Mouse (Mus musculus) hindbrain, embryonic 14.5 days (tissue): Measurements from ENCODE around the gene Mical3. TPM values are rescaled to one million over a fixed set of nuclear protein-coding genes. Genes with fewer than 3 reads are reported as not detected.
A peak's percentile ranks its signal among the peaks of the same experiment; 100 is the strongest.

Experiments
- ATAC-seq: fragments of 200-750 bp; cut with Nextera tagmentation; 2 replicates; pipeline ENCODE4 v1.8.0; 2017; ENCODE audit warnings: moderate number of reproducible peaks, mild to moderate bottlenecking, moderate TSS enrichment, moderate library complexity; ENCODE audit not compliant: low FRiP score
- DNase-seq: peaks from one replicate; pipeline ENCODE4 v3.0.0-alpha.2; 2015; ENCODE audit warnings: low spot score
- H3K27ac ChIP-seq: fragments of 300-500 bp; sonication (generic); 2 replicates; pipeline ENCODE4 v1.5.1; 2014; ENCODE audit warnings: mild to moderate bottlenecking, moderate library complexity
- H3K27me3 ChIP-seq: fragments of 300-500 bp; sonication (generic); 2 replicates; pipeline ENCODE4 v1.6.1; 2014; ENCODE audit warnings: mild to moderate bottlenecking, low read length, mixed read lengths; ENCODE audit not compliant: control insufficient read depth, insufficient read depth
- H3K36me3 ChIP-seq: fragments of 300-500 bp; sonication (generic); replicated peaks from 2 replicates; pipeline ENCODE4 v1.6.1; 2014; ENCODE audit not compliant: control insufficient read depth, insufficient read depth
- H3K4me1 ChIP-seq: fragments of 300-500 bp; sonication (generic); replicated peaks from 2 replicates; pipeline ENCODE4 v1.6.1; 2014; ENCODE audit warnings: antibody characterized with exemption, low read length, mixed read lengths; ENCODE audit not compliant: control insufficient read depth, insufficient read depth
- H3K4me2 ChIP-seq: fragments of 300-500 bp; sonication (generic); replicated peaks from 2 replicates; pipeline ENCODE4 v1.6.1; 2014; ENCODE audit warnings: mild to moderate bottlenecking, moderate library complexity
- H3K4me3 ChIP-seq: fragments of 300-500 bp; sonication (generic); replicated peaks from 2 replicates; pipeline ENCODE4 v1.5.1; 2014; ENCODE audit warnings: mild to moderate bottlenecking, low read length
- H3K9ac ChIP-seq: fragments of 300-500 bp; sonication (generic); 2 replicates; pipeline ENCODE4 v1.6.1; 2014
- H3K9me3 ChIP-seq: fragments of 300-500 bp; sonication (generic); 2 replicates; pipeline ENCODE4 v1.6.1; 2016; ENCODE audit warnings: low read length; ENCODE audit not compliant: control insufficient read depth
- WGBS: fragments of 180-500 bp; shearing (Covaris S2); extraction: QIAGEN DNeasy Blood & Tissue Kit; methylation state at CpG from one replicate; pipeline ENCODE4 v1.1.7; 2014; 5-methylcytosine and 5-hydroxymethylcytosine counted together
- polyA plus RNA-seq: library from polyadenylated mRNA; unstranded; fragments of >200 nt; fragmentation: Nextera tagmentation; extraction: Ambion mirVana; gene quantifications from 2 replicates; pipeline ENCODE4 v1.2.1, GENCODE M21; 2014

The Mical3 gene
- polyA plus RNA-seq, 1 experiment from 2014 or later = 49.4 TPM

GRCm38 (mm10) chr6:121138338-121139040 is 7.7 kb upstream of the Mical3 start:
- Histone ChIP-seq H3K4me2 (no peak overlapping the region), H3K4me1 (no peaks in the 10 kb centered on the region), H3K4me3 (no peak overlapping the region), H3K27ac (no peak overlapping the region), H3K36me3 (no peaks in the 10 kb centered on the region), H3K27me3 (no peaks in the 10 kb centered on the region), H3K9me3 (no peaks in the 10 kb centered on the region), H3K9ac (no peak overlapping the region)
- ATAC-seq = no peak
- DNase-seq = no peak
- 79% methylated on average over 12 of the region's 12 CpGs for WGBS

- Histone ChIP-seq H3K27ac (no peak overlapping the region), H3K27me3 (no peaks in the 10 kb centered on the region), H3K4me3 (no peak overlapping the region), H3K36me3 (no peaks in the 10 kb centered on the region), H3K4me1 (no peaks in the 10 kb centered on the region), H3K9me3 (no peaks in the 10 kb centered on the region), H3K4me2 (no peak overlapping the region), H3K9ac (no peak overlapping the region)
- DNase-seq = no peak
- WGBS = 75% methylated on average over 6 of the region's 6 CpGs
- no peak for ATAC-seq
Observed at GRCm38 (mm10) chr6:121137222-121137621, 6.4 kb upstream of the Mical3 start.

- Histone ChIP-seq H3K4me1 (0 out of 2 replicates have a peak, but pooled peaks cover 3% of the 10 kb centered on the region), H3K4me2 (no peak overlapping the region), H3K4me3 (no peak overlapping the region), H3K36me3 (no peaks in the 10 kb centered on the region), H3K27ac (no peak overlapping the region), H3K9me3 (no peaks in the 10 kb centered on the region), H3K27me3 (no peaks in the 10 kb centered on the region), H3K9ac (no peak overlapping the region)
- DNase-seq (no peak), ATAC-seq (no peak)
- WGBS = 42% methylated on average over 5 of the region's 5 CpGs
Observed at GRCm38 (mm10) chr6:121134884-121135283, 4.1 kb upstream of the Mical3 start.

- no peak for DNase-seq
- no peaks in the 10 kb centered on the region for H3K36me3 ChIP-seq
- no peak for ATAC-seq
- no peaks in the 10 kb centered on the region for H3K27me3 ChIP-seq
- H3K4me3 ChIP-seq = no peak overlapping the region
- 12% methylated on average over 3 of the region's 3 CpGs for WGBS
- H3K4me1 ChIP-seq = peaks cover 3% of the 10 kb centered on the region; the same call in 1 of the 2 replicates
- no peak overlapping the region for H3K27ac ChIP-seq
- no peak overlapping the region for H3K9ac ChIP-seq
- H3K4me2 ChIP-seq = no peak overlapping the region
- H3K9me3 ChIP-seq = no peaks in the 10 kb centered on the region
Observed at GRCm38 (mm10) chr6:121134249-121134648, 3.5 kb upstream of the Mical3 start.

GRCm38 (mm10) chr6:121130039-121130705 is 627 bp downstream of the Mical3 start:
- H3K4me3 ChIP-seq = peak overlapping the region; percentile 48

GRCm38 (mm10) chr6:121129506-121129905 is 1.3 kb downstream of the Mical3 start:
- H3K9me3 ChIP-seq = no peaks in the 10 kb centered on the region
- H3K4me1 ChIP-seq = peaks cover 22% of the 10 kb centered on the region
- H3K4me2 ChIP-seq = peak overlapping the region; percentile 60
- H3K27ac ChIP-seq = peak overlapping the region; percentile 90
- H3K9ac ChIP-seq = peak overlapping the region; percentile 69
- peak overlapping the region; percentile 48 for H3K4me3 ChIP-seq
- no peaks in the 10 kb centered on the region for H3K27me3 ChIP-seq
- peak; percentile 67 for ATAC-seq
- WGBS = 8% methylated on average over 21 of the region's 21 CpGs
- H3K36me3 ChIP-seq = no peaks in the 10 kb centered on the region
- DNase-seq = peak; percentile 59

More at GRCm38 (mm10) chr6:121130039-121130705, 627 bp downstream of the Mical3 start:
- no peaks in the 10 kb centered on the region for H3K9me3 ChIP-seq
- H3K27me3 ChIP-seq = no peaks in the 10 kb centered on the region
- H3K9ac ChIP-seq = peak overlapping the region; percentile 69
- ATAC-seq (peak; percentile 91), DNase-seq (peak; percentile 93)
- peak overlapping the region; percentile 60 for H3K4me2 ChIP-seq
- peaks cover 22% of the 10 kb centered on the region for H3K4me1 ChIP-seq
- under 1% methylated on average over 32 of the region's 32 CpGs for WGBS
- H3K36me3 ChIP-seq = no peaks in the 10 kb centered on the region
- H3K27ac ChIP-seq = peak overlapping the region; percentile 90

- 69% methylated on average over 5 of the region's 5 CpGs for whole genome bisulfite sequencing
- Histone ChIP-seq H3K4me2 (peak overlapping the region; percentile 60), H3K27ac (peak overlapping the region; percentile 90), H3K4me3 (peak overlapping the region; percentile 48), H3K36me3 (no peaks in the 10 kb centered on the region), H3K9ac (peak overlapping the region; percentile 69), H3K4me1 (peaks cover 22% of the 10 kb centered on the region), H3K27me3 (no peaks in the 10 kb centered on the region), H3K9me3 (no peaks in the 10 kb centered on the region)
- DNase-seq = no peak
- ATAC-seq = no peak
Observed at GRCm38 (mm10) chr6:121128736-121129135, 2.1 kb downstream of the Mical3 start.

- no peak overlapping the region for H3K27ac ChIP-seq
- DNase-seq = no peak
- no peaks in the 10 kb centered on the region for H3K36me3 ChIP-seq
- no peak for ATAC-seq
- 51% methylated on average over 3 of the region's 3 CpGs for WGBS
- H3K9ac ChIP-seq = peak overlapping the region; percentile 69; the same call in 1 of the 2 replicates
- H3K9me3 ChIP-seq = no peaks in the 10 kb centered on the region
- H3K4me3 ChIP-seq = no peak overlapping the region
- H3K4me1 ChIP-seq = peaks cover 22% of the 10 kb centered on the region
- no peaks in the 10 kb centered on the region for H3K27me3 ChIP-seq
- H3K4me2 ChIP-seq = peak overlapping the region; percentile 60
Observed at GRCm38 (mm10) chr6:121127726-121128125, 3.1 kb downstream of the Mical3 start.

- 90% methylated on average over 5 of the region's 5 CpGs for WGBS
- H3K9me3 ChIP-seq = no peaks in the 10 kb centered on the region
Observed at GRCm38 (mm10) chr6:121126202-121126601, 4.6 kb downstream of the Mical3 start.

More at GRCm38 (mm10) chr6:121126202-121126601, 4.6 kb downstream of the Mical3 start:
- H3K9ac ChIP-seq = no peak overlapping the region
- H3K4me1 ChIP-seq = peaks cover 19% of the 10 kb centered on the region
- no peak overlapping the region for H3K4me2 ChIP-seq
- no peak overlapping the region for H3K27ac ChIP-seq
- no peak for ATAC-seq
- no peak overlapping the region for H3K4me3 ChIP-seq
- no peaks in the 10 kb centered on the region for H3K36me3 ChIP-seq
- no peaks in the 10 kb centered on the region for H3K27me3 ChIP-seq
- no peak for DNase-seq
